Mouse (Mus musculus): ENCODE results near the gene Svbp. TPM values are rescaled to one million over a fixed set of nuclear protein-coding genes. Genes with fewer than 3 reads are reported as not detected.

Svbp gene
- polyA plus RNA-seq (2015; fragmentation: Illumina TruSeq; extraction: RNeasy Lipid Tissue Mini Kit (QIAGEN cat#74804); ENCODE audit: insufficient read depth, low read depth, low replicate concordance): 5.2 TPM

DNA sequence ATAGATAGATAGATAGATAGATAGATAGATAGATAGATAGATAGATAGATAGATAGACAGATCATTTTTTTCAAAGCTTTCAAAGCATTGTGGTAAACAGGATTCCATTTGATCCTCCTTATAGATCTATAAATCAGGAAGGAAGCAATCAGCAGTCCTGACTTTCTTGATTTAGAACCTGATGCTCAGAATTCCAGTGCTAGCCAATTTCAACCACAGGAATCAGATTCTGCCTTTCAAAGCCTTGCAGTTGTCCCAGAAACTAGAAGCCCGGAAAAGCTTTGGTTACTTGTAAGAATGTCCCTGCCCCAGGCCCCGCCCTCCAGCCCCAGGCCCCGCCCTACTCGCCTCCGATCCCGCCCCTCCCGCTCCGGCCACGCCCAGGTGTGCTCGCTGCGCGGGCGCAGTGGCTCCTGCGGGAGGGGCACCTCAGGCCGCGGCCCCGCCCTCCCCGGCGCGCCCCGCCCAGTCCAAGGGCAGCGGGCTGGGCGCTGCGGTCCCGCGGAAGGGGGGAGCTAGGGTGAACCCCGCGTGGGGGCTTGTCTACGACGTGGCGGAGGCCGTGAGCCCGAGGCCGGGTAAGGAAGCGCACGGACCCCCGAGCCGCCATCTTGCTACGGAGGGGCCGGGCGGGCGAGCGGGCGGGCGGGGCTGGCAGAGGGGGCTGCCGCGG is at the start of gene Svbp:
TSS of gene Svbp (plus strand) at position 398 of the 673 bp plus-strand sequence.

GRCm38 (mm10) chr4:119173851-119174453 is 21.2 kb upstream of the Svbp start, which contains the start of gene Zfp691:
Zfp691 (minus strand) TSS chr4:119174195.

DNA sequence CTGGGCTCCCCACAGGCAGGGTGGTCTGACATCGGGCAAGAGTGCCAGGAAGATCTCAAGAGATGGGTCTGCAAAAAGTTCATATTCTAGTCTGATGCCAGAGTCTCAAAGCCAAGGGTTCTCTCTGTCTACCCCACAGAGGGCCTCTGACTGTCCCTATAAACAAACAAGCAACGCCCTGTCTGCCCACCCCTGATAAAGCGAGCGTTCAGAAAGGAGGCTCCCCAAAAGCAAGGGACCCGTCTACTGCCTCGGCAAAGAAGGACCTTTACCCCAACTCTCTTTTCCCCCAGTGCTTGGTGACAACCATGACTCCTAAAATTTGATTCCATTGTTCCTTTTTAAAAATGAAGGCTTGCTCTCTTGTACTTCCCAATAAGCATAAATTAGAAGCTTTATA is 5.2 kb upstream of the Svbp start, which contains the start of gene Ermap:
TSS of gene Ermap (minus strand) at position 148 of the 400 bp plus-strand sequence.

DNA sequence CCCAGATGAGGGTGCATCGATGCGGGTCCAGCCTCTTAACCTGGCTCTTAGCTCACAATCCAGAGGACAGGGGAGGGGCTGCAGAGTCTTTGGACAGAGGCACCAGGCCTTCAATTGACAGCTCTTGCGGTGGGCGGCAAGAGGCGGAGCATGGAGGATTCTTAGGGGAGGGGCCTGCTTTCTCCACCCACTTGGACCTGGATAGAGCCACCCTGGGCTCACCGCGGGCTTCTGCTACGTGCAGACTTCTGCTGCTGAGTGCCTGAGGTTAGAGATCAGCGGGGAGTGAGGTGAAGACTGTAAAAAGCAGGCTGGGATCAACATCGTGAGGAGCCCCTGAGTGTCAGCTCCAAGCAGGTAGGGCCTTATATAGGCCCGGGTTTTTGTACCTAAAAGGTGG is 23.1 kb downstream of the Svbp start, which contains the start of gene Tmem269:
TSS of gene Tmem269 (minus strand) at position 49 of the 400 bp plus-strand sequence.

DNA sequence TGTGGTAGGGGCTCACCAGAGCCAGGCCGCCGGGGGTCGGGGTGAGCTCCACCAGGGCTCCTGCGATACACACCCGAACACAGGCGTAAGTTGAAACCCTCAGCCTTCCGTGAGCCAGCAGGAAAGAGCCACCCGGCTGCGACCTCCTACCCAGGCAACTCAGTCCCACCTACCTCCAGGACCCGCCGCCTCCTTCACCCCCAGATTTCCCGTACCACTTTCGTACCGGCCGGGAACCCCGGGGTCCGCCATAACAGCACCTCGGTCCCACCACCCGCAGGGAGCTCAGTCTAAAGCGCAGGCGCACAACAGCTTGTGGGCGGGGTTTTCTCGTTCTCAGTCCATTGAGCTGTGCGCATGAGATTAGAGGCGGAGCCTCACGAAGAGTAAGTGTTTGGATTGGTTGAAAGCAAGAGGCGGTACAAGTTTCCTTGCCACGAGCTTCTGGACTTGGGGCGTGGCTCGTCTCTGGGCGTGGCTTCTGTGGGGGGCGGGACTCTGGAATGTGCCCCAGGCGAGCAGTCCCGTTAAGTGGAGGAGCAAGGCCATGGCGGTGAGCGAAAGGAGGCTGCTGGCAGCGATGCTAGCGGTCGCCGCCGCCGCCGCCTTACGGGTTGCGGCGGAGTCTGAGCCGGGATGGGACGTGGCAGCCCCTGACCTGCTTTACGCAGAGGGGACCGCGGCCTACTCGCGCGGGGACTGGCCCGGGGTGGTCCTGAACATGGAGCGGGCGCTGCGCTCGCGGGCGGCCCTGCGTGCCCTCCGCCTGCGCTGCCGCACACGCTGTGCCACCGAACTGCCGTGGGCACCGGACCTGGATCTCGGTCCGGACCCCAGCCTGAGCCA is 37.5 kb downstream of the Svbp start, which contains the start of the genes AU022252 and P3h1:
TSS of gene AU022252 (minus strand) at position 303 of the 846 bp plus-strand sequence.
TSS of gene P3h1 (plus strand) at position 506 of the 846 bp plus-strand sequence.

Other genes with a start within 250 kb of the Svbp start
- not detected for gene Lao1, start 233.7 kb upstream of the Svbp start, polyA plus RNA-seq (2015; fragmentation: Illumina TruSeq; extraction: RNeasy Lipid Tissue Mini Kit (QIAGEN cat#74804); ENCODE audit: insufficient read depth, low read depth, low replicate concordance)
- 4.1 TPM for gene Slc2a1, start 86.6 kb upstream of the Svbp start, polyA plus RNA-seq (2015; fragmentation: Illumina TruSeq; extraction: RNeasy Lipid Tissue Mini Kit (QIAGEN cat#74804); ENCODE audit: insufficient read depth, low read depth, low replicate concordance)
- 3.7 TPM for gene Zfp691, start 21.1 kb upstream of the Svbp start, polyA plus RNA-seq (2015; fragmentation: Illumina TruSeq; extraction: RNeasy Lipid Tissue Mini Kit (QIAGEN cat#74804); ENCODE audit: insufficient read depth, low read depth, low replicate concordance)
- gene Ermap, start 5.3 kb upstream of the Svbp start, polyA plus RNA-seq (2015; fragmentation: Illumina TruSeq; extraction: RNeasy Lipid Tissue Mini Kit (QIAGEN cat#74804); ENCODE audit: insufficient read depth, low read depth, low replicate concordance): not detected
- not detected for gene Tmem269, start 22.9 kb downstream of the Svbp start, polyA plus RNA-seq (2015; fragmentation: Illumina TruSeq; extraction: RNeasy Lipid Tissue Mini Kit (QIAGEN cat#74804); ENCODE audit: insufficient read depth, low read depth, low replicate concordance)
- gene AU022252, start 37.4 kb downstream of the Svbp start, polyA plus RNA-seq (2015; fragmentation: Illumina TruSeq; extraction: RNeasy Lipid Tissue Mini Kit (QIAGEN cat#74804); ENCODE audit: insufficient read depth, low read depth, low replicate concordance): 1.6 TPM
- 5.2 TPM for gene P3h1, start 37.6 kb downstream of the Svbp start, polyA plus RNA-seq (2015; fragmentation: Illumina TruSeq; extraction: RNeasy Lipid Tissue Mini Kit (QIAGEN cat#74804); ENCODE audit: insufficient read depth, low read depth, low replicate concordance)
- not detected for gene Cldn19, start 60.1 kb downstream of the Svbp start, polyA plus RNA-seq (2015; fragmentation: Illumina TruSeq; extraction: RNeasy Lipid Tissue Mini Kit (QIAGEN cat#74804); ENCODE audit: insufficient read depth, low read depth, low replicate concordance)
- 82.7 TPM for gene Ybx1, start 99.3 kb downstream of the Svbp start, polyA plus RNA-seq (2015; fragmentation: Illumina TruSeq; extraction: RNeasy Lipid Tissue Mini Kit (QIAGEN cat#74804); ENCODE audit: insufficient read depth, low read depth, low replicate concordance)
- gene Ppih, start 125.2 kb downstream of the Svbp start, polyA plus RNA-seq (2015; fragmentation: Illumina TruSeq; extraction: RNeasy Lipid Tissue Mini Kit (QIAGEN cat#74804); ENCODE audit: insufficient read depth, low read depth, low replicate concordance): 6.9 TPM
- gene Ccdc30, start 220.2 kb downstream of the Svbp start, polyA plus RNA-seq (2015; fragmentation: Illumina TruSeq; extraction: RNeasy Lipid Tissue Mini Kit (QIAGEN cat#74804); ENCODE audit: insufficient read depth, low read depth, low replicate concordance): 1.5 TPM
- gene Ppcs, start 227.1 kb downstream of the Svbp start, polyA plus RNA-seq (2015; fragmentation: Illumina TruSeq; extraction: RNeasy Lipid Tissue Mini Kit (QIAGEN cat#74804); ENCODE audit: insufficient read depth, low read depth, low replicate concordance): 3.3 TPM
- gene Zmynd12, start 227.5 kb downstream of the Svbp start, polyA plus RNA-seq (2015; fragmentation: Illumina TruSeq; extraction: RNeasy Lipid Tissue Mini Kit (QIAGEN cat#74804); ENCODE audit: insufficient read depth, low read depth, low replicate concordance): not detected

Data from pancreas, adult 10 weeks (tissue).